Mouse (Mus musculus) cerebellum, adult 9-10 months (tissue): ENCODE measurements around the gene Parp11.

Experiments used
- DNase-seq: peaks from one replicate; pipeline ENCODE4 v3.0.0; 2022

Parp11 gene

DNA sequence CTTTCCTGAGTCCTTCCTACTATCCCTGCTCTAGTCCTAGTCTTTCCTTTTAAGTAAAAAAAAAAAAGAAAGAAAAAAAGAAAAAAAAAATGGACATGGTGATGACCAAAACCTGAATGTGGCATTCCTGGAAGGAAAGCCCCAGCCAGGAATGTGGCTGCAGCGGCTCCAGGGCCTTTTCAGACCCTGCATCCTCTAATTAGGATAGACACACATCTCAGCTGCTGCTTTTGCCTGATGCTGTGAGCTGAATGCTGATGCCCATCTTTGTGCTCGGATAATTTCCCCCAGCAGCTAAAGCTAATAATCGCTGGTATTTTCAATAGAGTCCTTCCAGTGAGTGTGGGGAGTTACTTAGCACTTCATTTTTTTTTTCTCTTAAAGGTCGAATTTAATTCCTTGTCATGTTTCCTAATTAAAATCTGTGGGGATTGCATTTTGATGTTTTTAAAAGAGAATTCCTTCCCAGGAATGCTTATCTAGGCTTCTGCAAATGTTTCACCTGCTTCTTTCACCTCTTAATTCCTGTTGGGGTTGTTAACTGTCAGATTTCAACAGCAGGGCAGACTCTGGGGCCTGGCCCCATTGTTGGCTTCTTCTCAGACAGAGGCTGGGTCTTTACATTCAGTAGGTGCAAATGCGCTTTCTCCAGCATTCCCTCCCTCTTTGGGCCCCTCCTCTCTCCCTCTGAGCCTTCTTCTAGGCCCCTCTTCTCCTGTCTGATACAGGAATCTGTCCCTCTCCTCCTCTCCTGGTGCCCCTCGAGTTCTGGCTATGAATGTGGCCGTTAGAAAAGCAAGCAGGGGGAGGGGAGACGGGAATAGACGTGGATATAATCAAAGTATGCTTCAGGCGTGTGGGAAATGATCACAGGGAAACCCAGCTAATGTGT is 3.1 kb downstream of the Parp11 start:
- DNase-seq, result no peak

GRCm38 (mm10) chr6:127453407-127454343 is 7.0 kb downstream of the Parp11 start:
- peak; percentile 89 for DNase-seq

DNA sequence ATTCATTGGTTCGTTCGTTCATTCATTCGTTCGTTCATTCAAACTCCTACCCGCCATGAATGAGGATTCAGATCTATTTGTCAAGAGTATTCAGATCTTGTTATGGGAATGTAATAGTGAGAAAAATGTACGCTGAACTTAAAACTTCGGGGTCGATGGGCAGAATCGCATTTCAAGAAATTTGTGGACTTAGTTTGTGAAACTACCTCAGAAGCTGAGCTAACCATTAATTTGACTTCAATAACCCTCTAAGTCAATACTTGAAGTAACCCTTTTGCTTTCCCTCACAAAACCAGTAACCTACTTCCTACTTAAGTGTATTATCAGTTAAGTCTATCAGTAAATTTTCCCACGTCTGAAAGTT is 7.7 kb downstream of the Parp11 start:
- no peak for DNase-seq

GRCm38 (mm10) chr6:127454809-127455208 is 8.2 kb downstream of the Parp11 start:
- DNase-seq, result peak; percentile 19

DNA sequence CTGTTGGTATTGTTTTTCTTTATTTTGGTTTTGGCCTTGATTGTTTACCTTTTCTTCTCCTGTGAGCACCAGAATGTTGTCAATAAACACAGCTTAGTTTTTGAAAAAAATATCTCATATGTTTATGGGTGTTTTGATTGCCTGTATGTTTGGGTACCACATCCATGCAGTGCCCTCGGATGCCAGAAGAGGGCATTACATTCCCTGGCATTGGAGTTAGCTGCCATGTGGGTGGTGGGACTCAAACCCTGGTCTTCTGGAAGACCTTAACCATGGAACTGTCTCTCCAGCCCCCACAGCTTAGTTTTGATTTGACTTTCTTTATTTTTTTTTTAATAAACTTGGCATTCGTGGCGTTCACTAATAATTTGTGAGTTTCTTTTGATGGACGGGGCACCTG is 8.8 kb downstream of the Parp11 start:
- DNase-seq, result no peak

DNA sequence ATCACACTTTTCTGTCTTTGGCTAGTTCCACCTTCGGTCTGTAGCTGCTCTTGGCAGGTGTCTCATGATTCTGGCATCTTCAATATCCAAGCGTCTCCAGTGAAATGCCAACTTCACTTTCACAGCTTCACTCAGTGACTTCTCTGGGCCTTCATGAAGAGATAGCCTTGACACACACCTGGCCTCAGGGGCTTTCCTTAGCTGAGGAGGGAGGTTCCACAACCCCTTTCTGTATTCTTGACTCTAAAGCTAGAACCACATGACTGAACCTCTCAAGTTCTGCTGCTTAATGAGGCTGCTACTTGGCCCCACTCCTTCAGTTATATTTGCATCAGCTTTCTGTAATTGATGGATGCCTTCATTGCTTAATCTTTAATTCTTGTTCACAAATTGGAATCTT is 10.1 kb downstream of the Parp11 start:
- no peak for DNase-seq

- DNase-seq, result no peak
These were observed 13.1 kb downstream of the Parp11 start for GRCm38 (mm10) chr6:127459776-127460175.

- DNase-seq, result no peak
These were observed 14.9 kb downstream of the Parp11 start for GRCm38 (mm10) chr6:127461491-127461890.

GRCm38 (mm10) chr6:127462251-127462650 is 15.6 kb downstream of the Parp11 start:
- DNase-seq, result no peak

GRCm38 (mm10) chr6:127463273-127464001 is 16.8 kb downstream of the Parp11 start:
- no peak for DNase-seq

GRCm38 (mm10) chr6:127464523-127464922 is 17.9 kb downstream of the Parp11 start:
- DNase-seq, result no peak

GRCm38 (mm10) chr6:127466749-127467310 is 20.2 kb downstream of the Parp11 start:
- DNase-seq, result no peak

DNA sequence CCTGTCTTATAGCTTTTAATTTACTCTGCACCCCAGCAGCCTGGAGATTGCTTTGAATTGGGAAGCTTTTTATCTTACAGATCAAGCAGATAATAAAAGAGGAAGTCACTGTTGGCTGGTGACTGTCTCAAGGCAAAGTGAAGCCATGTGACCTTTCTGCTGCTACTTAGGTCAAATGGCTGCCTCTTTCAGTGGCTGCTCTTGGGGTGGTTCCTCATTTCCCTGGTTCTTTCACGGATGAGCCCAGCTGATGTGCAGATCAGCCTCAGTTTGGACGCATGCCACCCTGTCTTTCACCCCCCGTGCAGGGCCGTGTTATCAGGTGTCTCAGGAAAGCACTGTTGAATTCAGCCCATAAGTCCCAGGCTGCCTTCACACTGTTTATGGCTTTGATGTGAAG is 25.4 kb downstream of the Parp11 start:
- DNase-seq, result no peak

- no peak for DNase-seq
These were observed 27.3 kb downstream of the Parp11 start for GRCm38 (mm10) chr6:127473961-127474360.

DNA sequence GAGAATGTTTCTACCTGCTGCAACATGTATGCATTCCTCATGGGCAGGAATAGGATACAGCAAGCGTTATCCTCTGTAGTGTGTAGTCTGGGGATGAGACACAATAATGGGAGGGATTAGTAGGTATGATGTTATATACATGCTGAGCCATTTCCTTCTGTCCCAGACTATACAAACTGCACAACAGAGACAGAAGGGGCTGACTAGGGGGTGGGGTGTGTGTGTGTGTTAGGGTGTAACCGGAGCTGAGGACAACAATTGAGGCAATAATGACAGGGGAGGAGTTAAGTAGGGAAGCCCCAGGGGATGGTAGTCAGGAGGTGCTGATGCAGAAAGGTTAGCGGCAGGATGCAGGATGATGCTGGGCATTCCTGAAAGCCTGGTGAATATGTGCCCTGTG is 28.6 kb downstream of the Parp11 start:
- DNase-seq, result no peak

- no peak for DNase-seq
These were observed 44.4 kb downstream of the Parp11 start for GRCm38 (mm10) chr6:127491046-127491445.

GRCm38 (mm10) chr6:127492561-127492960 is 45.9 kb downstream of the Parp11 start:
- DNase-seq, result no peak

GRCm38 (mm10) chr6:127493750-127494149 is 47.1 kb downstream of the Parp11 start:
- DNase-seq, result no peak

DNA sequence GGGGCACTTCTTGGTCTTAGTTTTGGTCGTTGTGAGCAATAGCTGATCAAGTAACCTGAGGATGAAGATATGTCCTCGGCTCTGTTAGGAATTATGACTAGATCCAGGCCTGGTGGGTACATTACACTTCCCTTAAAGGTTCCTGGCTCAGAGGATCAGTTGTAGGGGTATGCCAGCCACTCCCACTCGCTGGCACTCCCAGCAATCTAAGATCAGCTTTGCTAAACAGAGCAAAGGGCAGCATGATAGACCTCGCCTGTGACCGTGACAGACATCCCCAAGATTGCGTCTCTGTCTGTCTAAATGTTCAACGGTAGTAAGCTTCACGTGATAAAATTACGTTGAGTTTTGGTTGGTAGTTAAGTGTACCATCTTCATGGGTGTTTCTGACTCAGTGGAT is 47.7 kb downstream of the Parp11 start:
- DNase-seq, result no peak

DNA sequence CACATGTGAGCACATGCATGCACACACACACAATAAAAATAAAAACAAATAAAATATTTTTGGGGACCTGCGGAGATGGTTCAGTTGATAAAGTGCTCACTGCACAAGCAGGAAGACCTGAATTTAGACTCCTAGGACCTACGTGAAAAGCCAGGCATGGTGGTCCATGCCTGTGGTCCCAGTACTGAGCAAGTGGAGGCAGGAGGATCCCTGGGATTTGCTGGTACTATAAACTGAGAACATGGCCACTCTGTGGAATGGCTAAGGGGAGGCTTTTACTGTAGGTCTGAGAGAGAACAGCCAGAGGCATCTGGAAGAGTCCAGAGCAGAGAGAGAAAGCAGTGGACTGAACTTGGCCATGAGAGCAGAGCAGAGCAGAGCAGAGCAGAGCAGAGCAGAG is 48.6 kb downstream of the Parp11 start:
- DNase-seq, result no peak

DNA sequence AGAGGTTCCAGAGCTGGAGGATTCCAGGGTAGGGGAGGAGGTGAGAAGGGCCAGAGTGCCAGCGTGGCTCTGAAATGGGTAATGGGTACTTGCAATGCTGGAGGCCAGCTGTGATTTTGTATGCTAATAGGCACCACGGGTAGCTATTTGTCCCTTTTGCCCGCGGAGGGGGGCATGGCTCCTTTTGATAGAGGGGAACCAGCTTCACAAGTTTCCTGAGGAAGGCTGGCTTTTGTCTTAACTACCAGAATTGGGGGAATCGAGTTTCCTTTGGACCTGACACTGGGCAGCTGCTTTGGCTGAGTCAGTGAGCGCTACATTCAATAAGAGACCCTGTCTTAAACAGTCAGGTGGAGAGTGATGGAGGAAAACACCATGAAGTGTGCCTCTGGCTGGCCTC is 49.2 kb downstream of the Parp11 start:
- DNase-seq, result no peak

- peak; percentile 26 for DNase-seq
These were observed 50.4 kb downstream of the Parp11 start for GRCm38 (mm10) chr6:127496841-127497656.
